Mouse (Mus musculus) lung, adult 2 months (tissue): ENCODE results near the gene Btaf1. TPM values are rescaled to one million over a fixed set of nuclear protein-coding genes. Genes with fewer than 3 reads are reported as not detected.
"Not testable (repeated sequence)": the region's sequence is repeated elsewhere in the genome, so short reads cannot be mapped to it uniquely, and the experiment has no call there.

Experiments used
- DNase-seq: peaks from one replicate; pipeline ENCODE4 v3.0.0; 2022
- H3K4me1 ChIP-seq: fragments of 200-500 bp; 2 replicates; pipeline ENCODE4 v1.6.1; 2011; ENCODE audit warnings: low read length; ENCODE audit not compliant: control insufficient read depth, insufficient read depth
- H3K4me3 ChIP-seq: fragments of 200-500 bp; replicated peaks from 2 replicates; pipeline ENCODE3; 2011; ENCODE audit warnings: low read depth, mild to moderate bottlenecking, control low read depth, low read length; ENCODE audit errors: extremely low read depth
- CTCF ChIP-seq: fragments of 200-500 bp; IDR thresholded peaks from 2 replicates; pipeline ENCODE4 v1.5.1; 2011; ENCODE audit warnings: mild to moderate bottlenecking, low read length, control low read depth; ENCODE audit not compliant: insufficient read depth
- POLR2A ChIP-seq: fragments of 200-500 bp; IDR thresholded peaks from 2 replicates; pipeline ENCODE4 v1.6.1; 2011; ENCODE audit warnings: low read depth, mild to moderate bottlenecking, control low read depth, low read length, borderline replicate concordance; ENCODE audit errors: extremely low read depth
- WGBS: fragments of 180-500 bp; shearing (Covaris S2); methylation state at CpG from one replicate; pipeline ENCODE4 v1.1.7; 2018; 5-methylcytosine and 5-hydroxymethylcytosine counted together
- polyA plus RNA-seq: library from polyadenylated mRNA; depleted of rRNA; stranded (reverse); fragments of >200 nt; gene quantifications from 2 replicates; pipeline ENCODE4 v1.2.3, GENCODE M21; 2012

Btaf1 gene
- polyA plus RNA-seq, 1 experiment: 6.3 TPM

- WGBS: 81% methylated on average over 1 of the region's 1 CpGs
- no peak for DNase-seq
Measured at GRCm38 (mm10) chr19:36940064-36940463, 14.2 kb downstream of the Btaf1 start.

DNA sequence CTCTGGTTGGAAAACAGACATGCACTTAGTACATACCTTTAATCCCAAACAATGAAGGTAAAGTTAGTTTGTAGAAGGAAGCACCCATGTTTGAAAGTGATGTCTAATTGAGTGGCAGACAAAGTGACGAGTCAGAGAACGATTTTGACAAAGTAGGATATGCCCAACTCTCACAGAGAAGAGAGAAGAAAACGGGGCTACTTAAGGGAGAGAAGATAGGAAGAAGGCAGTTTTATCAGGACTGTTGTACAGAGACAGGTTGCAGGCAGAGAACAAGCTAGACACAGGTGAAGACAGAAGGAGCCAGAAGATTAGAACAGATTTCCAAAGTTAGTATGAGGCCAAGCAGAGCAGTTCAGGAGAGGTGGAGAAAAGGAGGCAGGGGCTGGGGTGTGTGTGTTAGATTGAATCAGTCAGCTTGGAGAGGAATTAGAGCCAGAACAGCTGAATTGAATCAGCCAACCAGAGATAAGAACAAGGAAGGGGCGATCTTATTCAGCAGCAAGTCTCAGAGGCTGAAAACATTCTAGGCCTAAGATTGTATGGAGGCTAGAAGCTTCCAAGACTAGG lies 27.8 kb downstream of the Btaf1 start:
- TF ChIP-seq POLR2A: no peak
- TF ChIP-seq CTCF: no peak
- 61% methylated on average over 4 of the region's 4 CpGs for WGBS
- DNase-seq: no peak
- H3K4me1 ChIP-seq: no peaks in the 10 kb centered on the region
- H3K4me3 ChIP-seq: no peak overlapping the region

More at GRCm38 (mm10) chr19:36940064-36940463, 14.2 kb downstream of the Btaf1 start:
- Histone ChIP-seq H3K4me3 (no peak overlapping the region), H3K4me1 (peaks cover 5% of the 10 kb centered on the region)
- TF ChIP-seq CTCF: no peak
- TF ChIP-seq POLR2A: no peak

DNA sequence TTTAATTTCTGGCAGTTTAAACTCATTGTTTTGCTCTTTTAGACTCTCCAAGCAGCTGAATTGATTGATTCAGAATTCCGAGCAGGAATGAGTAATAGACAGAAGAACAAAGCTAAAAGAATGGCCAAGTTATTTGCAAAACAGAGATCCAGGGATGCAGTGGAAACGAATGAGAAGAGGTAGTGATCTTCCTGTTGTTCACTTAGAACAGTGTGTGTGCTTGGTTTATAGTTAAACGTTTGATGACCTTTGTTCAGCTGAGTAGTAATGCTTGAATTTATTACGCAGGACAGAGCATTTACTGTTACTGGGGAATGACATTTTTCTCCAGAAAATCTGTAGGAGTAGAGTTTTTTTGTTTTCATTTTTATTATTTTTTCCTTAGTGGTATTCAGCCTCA lies 32.5 kb downstream of the Btaf1 start:
- WGBS: 82% methylated on average over 4 of the region's 4 CpGs
- DNase-seq: no peak
- Histone ChIP-seq H3K4me3 (no peak overlapping the region), H3K4me1 (no peaks in the 10 kb centered on the region)
- no peak for TF ChIP-seq POLR2A
- no peak for TF ChIP-seq CTCF

DNA sequence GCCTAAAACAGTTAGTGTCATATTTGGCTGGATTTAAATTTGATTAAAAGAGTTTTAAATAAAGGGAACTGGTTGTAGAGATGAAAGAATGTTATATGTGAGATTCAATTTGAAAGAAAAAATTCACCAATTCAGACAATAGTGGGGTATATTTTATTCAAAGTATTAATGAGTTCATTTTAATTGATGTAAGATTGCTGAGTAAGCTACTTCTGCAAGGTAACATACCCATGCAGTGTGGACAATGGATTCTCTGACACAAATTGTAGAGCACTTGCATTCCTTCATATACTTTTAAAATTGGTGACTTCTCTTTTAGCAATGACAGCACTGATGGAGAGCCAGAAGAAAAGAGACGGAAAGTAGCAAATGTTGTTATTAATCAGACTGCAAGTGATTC lies 35.4 kb downstream of the Btaf1 start:
- no peak for DNase-seq
- H3K4me1 ChIP-seq: no peaks in the 10 kb centered on the region
- 92% methylated on average over 1 of the region's 1 CpGs for WGBS
- TF ChIP-seq CTCF (no peak), POLR2A (no peak)
- no peak overlapping the region for H3K4me3 ChIP-seq

DNA sequence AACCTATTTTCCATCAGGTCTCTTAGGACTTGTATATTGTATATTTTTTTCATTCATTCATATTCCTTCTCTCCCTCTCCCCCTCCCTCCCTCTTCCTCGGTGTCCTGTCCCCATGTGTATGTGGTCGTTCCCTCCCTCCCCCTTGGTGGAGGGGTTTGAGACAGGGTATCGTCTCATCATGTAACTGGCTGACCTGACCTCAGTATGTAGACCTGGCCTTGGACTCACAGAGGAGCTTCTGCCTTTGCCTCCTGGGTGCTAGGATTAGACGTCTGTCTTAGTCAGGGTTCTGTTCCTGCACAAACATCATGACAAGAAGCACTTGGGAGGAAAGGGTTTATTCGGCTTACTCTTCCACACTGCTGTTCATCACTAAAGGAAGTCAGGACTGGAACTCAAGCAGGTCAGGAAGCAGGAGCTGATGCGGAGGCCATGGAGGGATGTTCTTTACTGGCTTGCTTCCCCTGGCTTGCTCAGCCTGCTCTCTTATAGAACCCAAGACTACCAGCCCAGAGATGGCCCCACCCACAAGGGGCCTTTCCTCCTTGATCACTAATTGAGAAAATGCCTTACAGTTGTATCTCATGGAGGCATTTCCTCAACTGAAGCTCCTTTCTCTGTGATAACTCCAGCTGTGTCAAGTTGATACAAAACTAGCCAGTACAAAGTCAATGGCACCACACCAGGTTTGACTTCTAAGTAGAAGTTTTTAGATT lies 36.8 kb downstream of the Btaf1 start:
- H3K4me3 ChIP-seq, DNase-seq, H3K4me1 ChIP-seq: not testable (repeated sequence)
- WGBS: 90% methylated on average over 6 of the region's 6 CpGs

DNA sequence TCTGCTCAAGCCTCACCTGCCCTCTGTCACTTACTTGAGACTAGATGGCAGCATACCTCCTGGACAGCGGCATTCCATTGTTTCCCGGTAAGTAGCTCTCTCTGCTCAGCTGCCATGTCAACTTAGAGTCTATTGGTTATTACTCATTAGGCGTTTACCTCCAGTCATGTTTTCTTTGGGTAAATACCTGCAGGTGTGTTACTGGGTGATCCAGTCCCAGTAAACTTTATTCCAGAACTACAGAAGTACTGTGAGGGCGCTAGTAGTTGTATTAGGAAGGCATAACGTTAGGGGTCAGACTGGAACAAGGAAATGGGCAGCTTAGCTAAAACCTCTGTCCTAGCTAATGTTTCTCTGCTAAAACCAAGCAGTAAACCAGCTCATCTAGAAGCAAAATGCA lies 78.7 kb downstream of the Btaf1 start:
- H3K4me1 ChIP-seq: no peaks in the 10 kb centered on the region
- no peak for DNase-seq
- H3K4me3 ChIP-seq: no peak overlapping the region
- no peak for TF ChIP-seq CTCF
- no peak for TF ChIP-seq POLR2A
- 77% methylated on average over 5 of the region's 5 CpGs for WGBS

- no peak overlapping the region for H3K4me3 ChIP-seq
- TF ChIP-seq POLR2A (no peak), CTCF (no peak)
- DNase-seq: no peak
- 89% methylated on average over 3 of the region's 3 CpGs for WGBS
- H3K4me1 ChIP-seq: no peaks in the 10 kb centered on the region
Measured at GRCm38 (mm10) chr19:37009878-37010281, 84.0 kb downstream of the Btaf1 start.

- TF ChIP-seq POLR2A (no peak), CTCF (no peak)
- WGBS: 92% methylated on average over 6 of the region's 6 CpGs
Measured at GRCm38 (mm10) chr19:37013461-37013860, 87.6 kb downstream of the Btaf1 start.

GRCm38 (mm10) chr19:37014173-37014939 lies 88.5 kb downstream of the Btaf1 start:
- Histone ChIP-seq H3K4me1 (no peaks in the 10 kb centered on the region), H3K4me3 (no peak overlapping the region)
- DNase-seq: no peak
- TF ChIP-seq POLR2A (no peak), CTCF (no peak)
- 90% methylated on average over 8 of the region's 8 CpGs for WGBS

More at GRCm38 (mm10) chr19:37013461-37013860, 87.6 kb downstream of the Btaf1 start:
- H3K4me1 ChIP-seq: no peaks in the 10 kb centered on the region
- no peak overlapping the region for H3K4me3 ChIP-seq
- no peak for DNase-seq
